Mouse (Mus musculus) small intestine, adult 2 months (tissue): Measurements from ENCODE around the gene Tnik.

ENCODE experiments used
- CTCF ChIP-seq: fragments of 200-500 bp; IDR thresholded peaks from 2 replicates; pipeline ENCODE4 v1.5.1; 2012; ENCODE audit warnings: low read depth, mild to moderate bottlenecking, control low read depth, inconsistent platforms, low read length, moderate library complexity, mixed read lengths; ENCODE audit not compliant: insufficient replicate concordance, insufficient read length; ENCODE audit errors: extremely low read depth
- POLR2A ChIP-seq: fragments of 200-500 bp; IDR thresholded peaks from 2 replicates; pipeline ENCODE4 v1.6.1; 2012; ENCODE audit warnings: low read depth, mild to moderate bottlenecking, control low read depth, inconsistent platforms, low read length, moderate library complexity

GRCm38 (mm10) chr3:28358391-28358790 is 95.4 kb downstream of the Tnik start:
- no peak for TF ChIP-seq CTCF
- no peak for TF ChIP-seq POLR2A
